ENCODE assay signal across 12 mouse cellular contexts in genomic region chr6:52852404-52853107, GRCm38 (mm10).
DNase-seq lines count a peak whose midpoint lies in the region; ATAC-seq lines count a peak whose summit lies in the region.
"Had no signal": no experiment of that assay in that cellular context is flagged by ENCODE, and none has a peak within 500 bp of the region (broad histone marks: within the 10 kb centered on the region; RNA-seq: fewer than 3 reads in every experiment).

No protein-coding gene starts in this region.

- no peaks in the 10 kb centered on the region for H3K9me3 ChIP-seq in lung, embryonic 16.5 days (ENCODE audit: control insufficient read depth, low read length)
- no peaks in the 10 kb centered on the region for H3K9me3 ChIP-seq in embryonic facial prominence, embryonic 14.5 days (ENCODE audit: control insufficient read depth, low read length)
- H3K9me3 ChIP-seq in hindbrain, embryonic 14.5 days (ENCODE audit: control insufficient read depth, low read length), result no peaks in the 10 kb centered on the region
- no peaks in the 10 kb centered on the region for H3K9me3 ChIP-seq in neural tube, embryonic 13.5 days

- DNase-seq in lung, adult 18-20 months, result no peak
- DNase-seq in embryonic facial prominence, embryonic 14.5 days (ENCODE audit: low spot score), result peak; percentile 68
- no peak for DNase-seq in hindbrain, embryonic 14.5 days (ENCODE audit: low spot score)
- no peak for DNase-seq in left cerebral cortex, postnatal 25 days (ENCODE audit: low spot score in 2 of 2)
- no peak for DNase-seq in heart, postnatal 36 days
- DNase-seq in cerebellum, adult 11-12 months, result no peak
- DNase-seq: gastrocnemius, postnatal 10 days; heart, postnatal 10 days; kidney, postnatal 10 days had no signal

- peak; percentile 23; the same call in 1 of the 2 replicates for ATAC-seq in lung, embryonic 16.5 days (ENCODE audit: low read depth)
- ATAC-seq in embryonic facial prominence, embryonic 14.5 days (ENCODE audit: low read depth), result peak; percentile 51; the same call in 1 of the 2 replicates
- ATAC-seq in hindbrain, embryonic 14.5 days (ENCODE audit: low FRiP score), result no peak
- ATAC-seq in neural tube, embryonic 13.5 days (ENCODE audit: low read depth), result no peak

- H3K27ac ChIP-seq in lung, embryonic 16.5 days (ENCODE audit: low read length), result no peak overlapping the region
- peak overlapping the region; percentile 50 for H3K27ac ChIP-seq in embryonic facial prominence, embryonic 14.5 days (replicated peaks; ENCODE audit: low read depth, low read length)
- H3K27ac ChIP-seq in hindbrain, embryonic 14.5 days, result peak overlapping the region; percentile 76
- peak overlapping the region; percentile 54 for H3K27ac ChIP-seq in neural tube, embryonic 13.5 days (replicated peaks)

- H3K4me2 ChIP-seq in lung, embryonic 16.5 days (ENCODE audit: low read depth, low read length), result no peak overlapping the region
- no peak overlapping the region for H3K4me2 ChIP-seq in embryonic facial prominence, embryonic 14.5 days (ENCODE audit: low read depth, low read length)
- H3K4me2 ChIP-seq in hindbrain, embryonic 14.5 days (replicated peaks), result no peak overlapping the region
- H3K4me2 ChIP-seq in neural tube, embryonic 13.5 days, result no peak overlapping the region
- H3K4me2 ChIP-seq: liver, embryonic 11.5 days had no signal

- no peaks in the 10 kb centered on the region for H3K27me3 ChIP-seq in lung, embryonic 16.5 days (ENCODE audit: control insufficient read depth, insufficient read depth, low read depth, low read length)
- H3K27me3 ChIP-seq in embryonic facial prominence, embryonic 14.5 days (replicated peaks; ENCODE audit: control insufficient read depth, insufficient read depth, low read length), result no peaks in the 10 kb centered on the region
- no peaks in the 10 kb centered on the region for H3K27me3 ChIP-seq in hindbrain, embryonic 14.5 days (ENCODE audit: control insufficient read depth, insufficient read depth, low read length)
- no peaks in the 10 kb centered on the region for H3K27me3 ChIP-seq in neural tube, embryonic 13.5 days

- H3K4me1 ChIP-seq in lung, embryonic 16.5 days (replicated peaks; ENCODE audit: control insufficient read depth, insufficient read depth, low read length), result 0 out of 2 replicates have a peak, but pooled peaks cover 8% of the 10 kb centered on the region
- peaks cover 37% of the 10 kb centered on the region for H3K4me1 ChIP-seq in embryonic facial prominence, embryonic 14.5 days (ENCODE audit: control insufficient read depth, insufficient read depth, low read length)
- peaks cover 37% of the 10 kb centered on the region for H3K4me1 ChIP-seq in hindbrain, embryonic 14.5 days (replicated peaks; ENCODE audit: control insufficient read depth, insufficient read depth, low read length)
- peaks cover 48% of the 10 kb centered on the region for H3K4me1 ChIP-seq in neural tube, embryonic 13.5 days (replicated peaks)

- H3K9ac ChIP-seq in lung, embryonic 16.5 days (ENCODE audit: low read length), result no peak overlapping the region
- H3K9ac ChIP-seq in embryonic facial prominence, embryonic 14.5 days (ENCODE audit: low read depth, low read length), result no peak overlapping the region
- H3K9ac ChIP-seq in hindbrain, embryonic 14.5 days, result no peak overlapping the region
- H3K9ac ChIP-seq in neural tube, embryonic 13.5 days, result no peak overlapping the region

- intact Hi-C loops in left cerebral cortex, postnatal 25 days (cut with DNase I), result no loop called here
- intact Hi-C loops in heart, postnatal 36 days (cut with DNase I), result no loop called here

- WGBS in lung, embryonic 16.5 days, result 42% methylated on average over 8 of the region's 8 CpGs
- WGBS in embryonic facial prominence, embryonic 14.5 days, result 27% methylated on average over 8 of the region's 8 CpGs
- whole genome bisulfite sequencing in hindbrain, embryonic 14.5 days, result 35% methylated on average over 8 of the region's 8 CpGs
- whole genome bisulfite sequencing in neural tube, embryonic 13.5 days, result 48% methylated on average over 8 of the region's 8 CpGs

- no peaks in the 10 kb centered on the region for H3K36me3 ChIP-seq in lung, embryonic 16.5 days (ENCODE audit: control insufficient read depth, insufficient read depth, low read length)
- no peaks in the 10 kb centered on the region for H3K36me3 ChIP-seq in embryonic facial prominence, embryonic 14.5 days (ENCODE audit: control insufficient read depth, insufficient read depth, low read length)
- H3K36me3 ChIP-seq in hindbrain, embryonic 14.5 days (replicated peaks; ENCODE audit: control insufficient read depth, insufficient read depth), result no peaks in the 10 kb centered on the region
- H3K36me3 ChIP-seq in neural tube, embryonic 13.5 days, result no peaks in the 10 kb centered on the region

- H3K4me3 ChIP-seq in lung, embryonic 16.5 days (ENCODE audit: low read length), result no peak overlapping the region
- no peak overlapping the region for H3K4me3 ChIP-seq in embryonic facial prominence, embryonic 14.5 days (ENCODE audit: low read depth, low read length)
- no peak overlapping the region for H3K4me3 ChIP-seq in hindbrain, embryonic 14.5 days (replicated peaks; ENCODE audit: low read length)
- no peak overlapping the region for H3K4me3 ChIP-seq in neural tube, embryonic 13.5 days

Comparison
In these comparisons a context has a peak if more than half of its experiments do, and no peak if none do; other contexts are left out.
1. ATAC-seq: peak in lung, embryonic 16.5 days (single experiment) and embryonic facial prominence, embryonic 14.5 days (single experiment); none in hindbrain, embryonic 14.5 days (single experiment) and neural tube, embryonic 13.5 days (single experiment).